Mouse (Mus musculus) ES-Bruce4 (cell line): ENCODE results near the gene Hmcn2. TPM values are rescaled to one million over a fixed set of nuclear protein-coding genes. Genes with fewer than 3 reads are reported as not detected.

Experiments
- H3K27ac ChIP-seq: 2 replicates; pipeline ENCODE4 v1.5.1; 2012; ENCODE audit warnings: low read length, inconsistent platforms; ENCODE audit not compliant: insufficient read depth
- H3K27me3 ChIP-seq: 2 replicates; pipeline ENCODE4 v1.6.1; 2012; ENCODE audit warnings: mild to moderate bottlenecking, low read length, inconsistent platforms; ENCODE audit not compliant: control insufficient read depth, poor library complexity, insufficient read depth, severe bottlenecking
- H3K36me3 ChIP-seq: 2 replicates; pipeline ENCODE4 v1.6.1; 2012; ENCODE audit warnings: inconsistent platforms, mild to moderate bottlenecking, low read length, moderate library complexity; ENCODE audit not compliant: control insufficient read depth, poor library complexity, insufficient read depth, severe bottlenecking
- H3K4me1 ChIP-seq: one replicate; pipeline ENCODE4 v1.8.1; 2011; ENCODE audit warnings: low read length; ENCODE audit not compliant: control insufficient read depth, insufficient read depth
- H3K4me3 ChIP-seq: 2 replicates; pipeline ENCODE4 v1.5.1; 2011; ENCODE audit warnings: low read depth, mild to moderate bottlenecking, low read length
- H3K9ac ChIP-seq: 2 replicates; pipeline ENCODE4 v1.6.1; 2012; ENCODE audit warnings: low read depth, mild to moderate bottlenecking, inconsistent platforms; ENCODE audit not compliant: poor library complexity, severe bottlenecking
- H3K9me3 ChIP-seq: replicated peaks from 2 replicates; pipeline ENCODE4 v1.6.1; 2012; ENCODE audit warnings: mild to moderate bottlenecking, low read length, inconsistent platforms; ENCODE audit not compliant: control insufficient read depth, poor library complexity, insufficient read depth, severe bottlenecking
- CTCF ChIP-seq: IDR thresholded peaks from one replicate; pipeline ENCODE4 v1.8.1; 2011; ENCODE audit warnings: low read depth, low read length
- EP300 ChIP-seq: IDR thresholded peaks from 2 replicates; pipeline ENCODE4 v1.6.1; 2011; ENCODE audit warnings: low read depth, low read length; ENCODE audit not compliant: insufficient read depth
- POLR2A ChIP-seq: IDR thresholded peaks from one replicate; pipeline ENCODE4 v1.8.1; 2011; ENCODE audit warnings: low read length; ENCODE audit not compliant: insufficient read depth
- polyA plus RNA-seq: library from polyadenylated mRNA; stranded (reverse); fragments of >200 nt; gene quantifications from 2 replicates; pipeline ENCODE4 v1.2.4, GENCODE M21; 2011; ENCODE audit warnings: low read depth; ENCODE audit not compliant: missing spikeins, insufficient read depth, insufficient read length

The Hmcn2 gene
- polyA plus RNA-seq, 1 experiment, result 2.9 TPM

DNA sequence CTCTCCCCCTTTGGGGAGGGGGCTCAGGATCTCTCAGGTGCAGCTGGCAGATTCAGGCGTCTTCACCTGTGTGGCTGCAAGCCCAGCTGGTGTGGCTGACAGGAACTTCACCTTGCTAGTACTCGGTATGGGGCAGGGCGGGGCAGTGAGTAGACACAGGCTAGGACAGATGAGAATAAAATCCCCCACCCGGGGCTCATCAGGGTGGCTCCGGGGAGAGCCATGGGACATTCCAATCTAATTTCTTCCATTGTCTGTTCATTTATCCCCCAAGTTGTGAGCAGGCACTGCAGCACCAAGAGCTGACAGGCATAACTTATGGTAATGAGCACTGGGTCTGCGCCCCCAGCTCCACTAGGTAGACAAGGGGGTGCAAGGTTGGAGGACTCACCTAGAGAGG, 108.4 kb downstream of the Hmcn2 start:
- H3K9ac ChIP-seq, result no peak overlapping the region
- no peaks in the 10 kb centered on the region for H3K27me3 ChIP-seq
- peaks cover 2% of the 10 kb centered on the region for H3K4me1 ChIP-seq
- no peaks in the 10 kb centered on the region for H3K36me3 ChIP-seq
- H3K27ac ChIP-seq, result no peak overlapping the region
- no peak overlapping the region for H3K4me3 ChIP-seq
- H3K9me3 ChIP-seq, result no peaks in the 10 kb centered on the region
- no peak for TF ChIP-seq CTCF
- no peak for TF ChIP-seq EP300
- TF ChIP-seq POLR2A, result no peak

DNA sequence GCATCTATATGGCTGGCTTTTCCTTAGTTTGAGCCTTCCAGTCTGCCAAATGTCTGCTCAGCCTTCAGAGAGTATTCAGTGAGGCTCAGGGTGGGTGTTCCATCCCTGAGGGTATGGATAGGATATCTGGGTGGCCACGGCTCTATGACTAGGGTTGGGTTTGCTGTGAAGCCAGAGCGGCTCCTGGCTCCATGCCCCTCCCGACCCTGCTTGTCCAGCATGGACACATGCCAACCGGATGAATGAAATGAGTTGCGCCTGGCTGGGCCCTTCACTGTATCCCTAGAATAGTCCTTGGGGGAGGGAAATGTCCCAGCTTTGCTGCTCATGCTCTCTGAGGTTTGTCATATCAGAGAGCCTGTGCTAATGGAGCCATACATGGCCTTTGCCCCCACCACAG, 117.3 kb downstream of the Hmcn2 start:
- no peak overlapping the region for H3K4me3 ChIP-seq
- H3K9ac ChIP-seq, result no peak overlapping the region
- H3K36me3 ChIP-seq, result no peaks in the 10 kb centered on the region
- no peak for TF ChIP-seq EP300
- no peak for TF ChIP-seq POLR2A
- no peak for TF ChIP-seq CTCF
- no peaks in the 10 kb centered on the region for H3K27me3 ChIP-seq
- H3K4me1 ChIP-seq, result no peaks in the 10 kb centered on the region
- no peak overlapping the region for H3K27ac ChIP-seq
- H3K9me3 ChIP-seq, result no peaks in the 10 kb centered on the region

DNA sequence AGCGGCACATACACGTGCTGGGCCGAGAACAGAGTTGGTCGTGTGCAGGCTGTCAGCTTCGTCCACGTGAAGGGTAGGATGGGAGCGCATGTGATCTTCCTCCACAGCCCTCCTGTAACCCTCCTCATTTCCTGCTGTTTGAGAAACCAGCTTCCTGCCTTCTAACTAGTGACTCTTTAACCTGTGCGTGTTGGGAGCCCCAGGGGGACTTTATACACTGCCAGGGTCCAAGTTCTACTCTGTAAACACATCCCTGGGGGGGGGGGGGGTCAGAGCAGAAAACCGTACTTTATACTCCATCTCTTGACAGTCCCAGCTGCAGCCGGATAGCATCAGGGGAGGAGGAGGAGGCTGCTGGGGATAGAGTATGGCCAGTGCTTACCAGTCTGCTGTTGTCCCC, 120.5 kb downstream of the Hmcn2 start:
- TF ChIP-seq CTCF, result no peak
- no peak for TF ChIP-seq POLR2A
- TF ChIP-seq EP300, result no peak
- Histone ChIP-seq H3K27ac (no peak overlapping the region), H3K9ac (no peak overlapping the region), H3K36me3 (no peaks in the 10 kb centered on the region), H3K4me3 (no peak overlapping the region), H3K4me1 (no peaks in the 10 kb centered on the region), H3K27me3 (no peaks in the 10 kb centered on the region), H3K9me3 (no peaks in the 10 kb centered on the region)

DNA sequence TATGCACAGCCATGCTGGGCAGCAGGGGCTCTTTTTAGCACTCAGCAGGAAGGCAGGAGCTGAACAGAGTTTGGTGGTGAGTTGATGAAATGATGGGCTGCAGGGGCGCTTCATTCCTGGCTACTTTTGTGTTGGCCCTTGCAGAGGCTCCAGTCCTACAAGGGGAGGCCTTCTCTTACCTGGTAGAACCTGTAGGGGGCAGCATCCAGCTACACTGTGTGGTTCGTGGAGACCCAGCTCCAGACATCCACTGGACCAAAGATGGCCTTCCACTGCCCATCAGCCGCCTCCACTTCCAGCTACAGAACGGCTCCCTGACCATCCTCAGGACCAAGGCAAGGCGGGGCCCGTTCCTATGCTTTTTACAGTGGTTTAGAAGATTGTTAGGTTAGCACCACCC, 121.4 kb downstream of the Hmcn2 start:
- H3K9me3 ChIP-seq, result no peaks in the 10 kb centered on the region
- TF ChIP-seq POLR2A, result no peak
- peak; percentile 85 for TF ChIP-seq CTCF
- H3K27ac ChIP-seq, result no peak overlapping the region
- no peak overlapping the region for H3K9ac ChIP-seq
- no peaks in the 10 kb centered on the region for H3K27me3 ChIP-seq
- H3K4me3 ChIP-seq, result no peak overlapping the region
- H3K4me1 ChIP-seq, result no peaks in the 10 kb centered on the region
- no peaks in the 10 kb centered on the region for H3K36me3 ChIP-seq

DNA sequence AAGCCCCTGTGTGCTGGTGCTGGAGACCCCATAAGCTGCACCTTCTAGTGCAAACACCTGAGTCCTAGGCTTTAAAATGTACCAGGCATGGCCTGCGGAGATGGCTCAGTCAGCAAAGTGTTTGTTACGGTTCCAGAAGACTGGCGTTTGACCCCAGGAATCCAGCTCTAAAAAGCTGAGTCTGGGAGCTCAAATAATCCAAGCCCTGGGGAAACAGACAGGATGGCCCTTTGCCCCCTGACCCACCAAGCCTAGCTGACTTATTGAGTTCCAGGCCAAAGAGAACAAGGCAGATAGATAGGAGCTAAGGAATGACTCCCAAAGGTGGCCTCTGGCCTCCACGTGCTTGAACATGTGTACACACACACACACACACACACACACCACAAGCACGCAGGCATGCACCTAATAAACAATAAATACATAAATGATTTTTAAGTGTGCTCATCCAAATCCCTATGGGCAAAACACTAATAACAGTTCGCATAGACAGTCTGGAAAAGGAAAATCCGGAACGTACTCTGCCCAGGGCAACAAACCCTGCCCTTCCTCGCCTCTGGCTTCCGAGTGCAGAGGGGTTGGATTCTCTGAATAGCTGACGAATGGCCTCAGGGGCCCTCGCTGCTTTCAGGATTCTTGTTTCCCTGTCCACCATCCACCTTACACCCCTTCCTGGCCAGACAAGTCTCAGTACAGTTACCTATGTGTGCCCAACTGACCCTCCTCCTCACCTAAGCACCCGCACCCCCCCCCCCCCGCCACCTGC, 123.4 kb downstream of the Hmcn2 start:
- H3K4me3 ChIP-seq, result no peak overlapping the region
- no peak overlapping the region for H3K9ac ChIP-seq
- no peaks in the 10 kb centered on the region for H3K9me3 ChIP-seq

DNA sequence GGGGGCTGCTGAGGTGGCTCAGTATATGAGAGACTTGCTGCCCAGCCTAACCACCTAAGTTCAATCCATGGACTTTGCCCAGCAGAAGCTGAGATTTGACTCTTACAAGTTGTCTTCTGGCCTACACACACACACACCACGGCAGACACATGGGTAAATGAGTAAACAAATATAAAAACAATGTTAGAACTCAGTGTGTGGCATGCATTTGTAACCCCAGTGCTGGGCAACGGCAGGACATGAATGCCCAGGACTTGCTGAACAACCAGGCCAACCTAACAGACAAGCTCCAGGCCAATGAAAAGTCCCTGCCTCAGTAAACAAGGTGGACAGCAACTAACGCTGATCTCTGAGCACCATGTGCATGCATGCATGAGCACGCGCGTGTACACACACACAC, 125.4 kb downstream of the Hmcn2 start:
- TF ChIP-seq POLR2A (no peak), EP300 (no peak), CTCF (no peak)
- Histone ChIP-seq H3K4me1 (no peaks in the 10 kb centered on the region), H3K27me3 (no peaks in the 10 kb centered on the region)

More for the DNA sequence above, 123.4 kb downstream of the Hmcn2 start:
- Histone ChIP-seq H3K36me3 (no peaks in the 10 kb centered on the region), H3K4me1 (no peaks in the 10 kb centered on the region), H3K27ac (no peak overlapping the region), H3K27me3 (no peaks in the 10 kb centered on the region)
- TF ChIP-seq POLR2A (no peak), CTCF (no peak), EP300 (no peak)

More for the DNA sequence above, 125.4 kb downstream of the Hmcn2 start:
- no peak overlapping the region for H3K9ac ChIP-seq
- H3K27ac ChIP-seq, result no peak overlapping the region
- H3K36me3 ChIP-seq, result no peaks in the 10 kb centered on the region
- H3K4me3 ChIP-seq, result no peak overlapping the region
- no peaks in the 10 kb centered on the region for H3K9me3 ChIP-seq
